Mouse (Mus musculus): ENCODE data around the gene B3galt1.

DNA sequence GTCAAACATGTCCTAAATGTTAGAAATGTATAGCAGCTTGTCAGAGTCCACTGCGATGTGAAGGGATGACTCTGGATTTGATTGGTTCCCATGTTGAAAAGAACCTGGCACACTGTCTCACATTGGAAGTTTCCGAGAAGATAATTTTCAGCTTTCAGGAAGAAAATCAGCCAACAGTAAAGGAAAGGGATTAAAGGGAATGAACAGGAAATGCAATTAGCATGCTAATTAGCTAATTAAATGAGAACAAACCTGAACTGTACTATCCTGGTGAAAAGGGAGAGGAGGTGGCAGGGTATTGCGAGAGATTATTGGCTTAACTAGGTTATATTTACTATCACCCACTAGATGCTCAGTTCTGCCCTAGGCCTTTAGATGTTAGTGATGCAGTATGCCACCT, 185.9 kb downstream of the B3galt1 start:
- no peak for TF ChIP-seq POLR2A (IDR thresholded peaks at IDR 0.05; ENCODE audit: control insufficient read depth in 1 of 2, insufficient read depth in 1 of 2, low read depth in 1 of 2, low read length in 2 of 2, poor library complexity in 1 of 2)
- no peak for TF ChIP-seq HCFC1 (IDR thresholded peaks at IDR 0.05; ENCODE audit: low read depth, low read length)
- TF ChIP-seq EP300 (IDR thresholded peaks at IDR 0.05; ENCODE audit: low read depth in 1 of 2, low read length in 2 of 2): no peak
- no peak for TF ChIP-seq CTCF (IDR thresholded peaks at IDR 0.05 in 2 of 3, conservative IDR thresholded peaks at IDR 0.05 in 1 of 3; ENCODE audit: control insufficient read depth in 1 of 3, insufficient read depth in 1 of 3, low read depth in 2 of 3, low read length in 3 of 3, poor library complexity in 1 of 3, severe bottlenecking in 1 of 3)
- TF ChIP-seq CHD2 (IDR thresholded peaks at IDR 0.05; ENCODE audit: low read length): no peak

All from MEL (cell line).